Mouse (Mus musculus) midbrain, embryonic 12.5 days (tissue): ENCODE results near the gene Impdh1. TPM values are rescaled to one million over a fixed set of nuclear protein-coding genes. Genes with fewer than 3 reads are reported as not detected.

Experiments
- ATAC-seq: fragments of 200-750 bp; cut with Nextera tagmentation; 2 replicates; pipeline ENCODE4 v1.8.0; 2017; ENCODE audit warnings: low read depth, moderate TSS enrichment, moderate library complexity; ENCODE audit not compliant: low FRiP score
- H3K27ac ChIP-seq: fragments of 300-500 bp; sonication (generic); replicated peaks from 2 replicates; pipeline ENCODE4 v1.5.1; 2016; ENCODE audit warnings: mild to moderate bottlenecking
- H3K27me3 ChIP-seq: fragments of 300-500 bp; sonication (generic); 2 replicates; pipeline ENCODE4 v1.6.1; 2016; ENCODE audit warnings: mild to moderate bottlenecking
- H3K36me3 ChIP-seq: fragments of 300-500 bp; sonication (generic); 2 replicates; pipeline ENCODE4 v1.6.1; 2016
- H3K4me1 ChIP-seq: fragments of 300-500 bp; sonication (generic); 2 replicates; pipeline ENCODE4 v1.6.1; 2016
- H3K4me2 ChIP-seq: fragments of 300-500 bp; sonication (generic); replicated peaks from 2 replicates; pipeline ENCODE4 v1.6.1; 2016; ENCODE audit warnings: mild to moderate bottlenecking, moderate library complexity
- H3K4me3 ChIP-seq: fragments of 300-500 bp; sonication (generic); 2 replicates; pipeline ENCODE4 v1.5.1; 2016; ENCODE audit warnings: mild to moderate bottlenecking
- H3K9ac ChIP-seq: fragments of 300-500 bp; sonication (generic); replicated peaks from 2 replicates; pipeline ENCODE4 v1.6.1; 2016; ENCODE audit warnings: mild to moderate bottlenecking, moderate library complexity
- H3K9me3 ChIP-seq: fragments of 300-500 bp; sonication (generic); 2 replicates; pipeline ENCODE4 v1.6.1; 2016; ENCODE audit warnings: mild to moderate bottlenecking
- WGBS: fragments of 180-500 bp; shearing (Covaris S2); methylation state at CpG from one replicate; pipeline ENCODE4 v1.1.7; 2016; 5-methylcytosine and 5-hydroxymethylcytosine counted together
- polyA plus RNA-seq: library from polyadenylated mRNA; unstranded; fragments of >200 nt; fragmentation: Nextera tagmentation; extraction: Ambion mirVana; gene quantifications from 2 replicates; pipeline ENCODE4 v1.2.1, GENCODE M21; 2016

Gene Impdh1
- 50.2 and 51.6 TPM in 2 replicates for polyA plus RNA-seq

DNA sequence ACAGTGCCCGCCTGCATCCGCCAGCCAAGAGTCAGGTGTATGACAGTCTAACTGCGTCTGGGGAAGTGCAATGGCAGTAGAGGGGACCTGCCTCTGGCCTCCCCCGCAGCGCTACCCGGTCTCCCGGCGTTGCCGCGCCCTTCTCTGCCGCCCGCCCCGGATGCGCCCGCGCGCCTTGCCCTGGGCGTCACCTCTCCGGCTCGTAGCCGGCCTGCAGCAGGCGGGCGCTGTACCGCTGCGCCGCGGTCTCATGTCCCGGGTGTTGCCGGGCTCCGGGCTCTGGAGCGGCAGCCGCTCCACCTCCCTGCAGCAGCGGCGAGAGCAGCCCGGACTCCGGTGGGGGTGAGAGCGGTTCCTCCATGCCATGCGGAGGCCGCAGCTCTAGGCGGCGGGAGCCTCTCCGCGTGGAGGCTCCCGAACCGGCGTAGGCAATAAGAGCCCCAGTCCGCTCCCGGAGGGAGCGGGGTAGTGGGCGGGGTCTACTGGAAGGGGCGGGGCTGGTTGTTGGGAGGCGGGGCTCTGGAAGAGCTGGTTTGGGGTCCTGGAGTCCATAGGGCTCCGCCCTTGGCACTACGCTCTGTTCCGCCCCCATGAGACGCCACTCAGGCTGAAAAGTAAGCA, at the start of gene Impdh1:
Impdh1 (minus strand) TSS at position 484 of the 621 bp plus-strand sequence.
- Histone ChIP-seq H3K4me1 (peaks cover 46% of the 10 kb centered on the region), H3K4me2 (peak within 1 kb of the TSS; percentile 94), H3K36me3 (no peaks in the 10 kb centered on the region), H3K27me3 (peaks cover 21% of the 10 kb centered on the region), H3K9me3 (no peaks in the 10 kb centered on the region), H3K9ac (peak within 1 kb of the TSS; percentile 73), H3K4me3 (peak within 1 kb of the TSS; percentile 73), H3K27ac (0 out of 2 replicates have a peak within 1 kb of the TSS, but pooled peaks have one; percentile 54)
- WGBS = under 1% methylated on average over 56 of the region's 56 CpGs
- ATAC-seq = peak; percentile 62

GRCm38 (mm10) chr6:29264456-29264781, 48.3 kb upstream of the Impdh1 start:
- no peak overlapping the region for H3K4me3 ChIP-seq
- peaks cover 8% of the 10 kb centered on the region; the same call in 1 of the 2 replicates for H3K4me1 ChIP-seq
- H3K9ac ChIP-seq = no peak overlapping the region
- WGBS = 89% methylated on average over 3 of the region's 3 CpGs
- no peak overlapping the region for H3K27ac ChIP-seq
- no peaks in the 10 kb centered on the region for H3K27me3 ChIP-seq
- no peak for ATAC-seq
- H3K36me3 ChIP-seq = no peaks in the 10 kb centered on the region
- no peaks in the 10 kb centered on the region for H3K9me3 ChIP-seq
- no peak overlapping the region for H3K4me2 ChIP-seq

DNA sequence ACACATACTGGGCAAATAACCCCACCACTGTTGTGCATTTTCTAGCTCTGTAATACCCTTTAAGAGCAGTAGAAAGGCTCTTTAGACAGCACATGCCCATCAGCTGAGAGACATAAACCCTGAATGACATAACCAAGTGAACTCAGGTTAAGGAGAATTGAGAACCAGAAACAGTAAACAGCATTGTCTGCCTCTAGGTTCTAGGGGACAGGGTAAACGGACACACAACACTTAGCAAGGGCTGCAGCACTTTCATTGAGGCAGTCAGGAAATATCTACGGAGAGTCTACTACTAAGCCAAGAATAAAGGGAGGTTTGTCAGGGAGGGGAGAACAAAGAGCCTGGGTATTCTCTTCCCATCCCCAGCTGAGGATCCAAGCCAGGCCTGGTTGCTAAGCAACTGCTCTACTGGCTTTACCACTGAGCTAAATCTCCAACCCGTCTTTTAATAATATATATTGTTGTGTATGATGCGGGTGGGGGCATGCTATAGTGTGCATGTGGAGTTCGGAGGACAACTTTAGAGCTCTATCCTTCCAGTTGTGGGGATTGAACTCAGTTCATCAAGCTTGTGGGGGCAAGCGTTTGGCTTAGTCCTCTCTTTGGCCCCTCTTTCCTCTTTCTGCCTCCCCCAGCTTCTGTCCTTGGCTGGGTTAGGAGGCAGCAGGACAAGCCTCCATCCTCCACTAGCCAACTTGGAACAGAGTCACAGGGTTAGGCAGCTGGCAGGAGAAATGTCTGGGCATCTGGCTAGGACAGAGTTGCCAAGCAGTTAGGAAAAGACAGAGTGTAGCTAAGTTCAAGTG, 47.7 kb upstream of the Impdh1 start:
- Histone ChIP-seq H3K27me3 (no peaks in the 10 kb centered on the region), H3K9me3 (no peaks in the 10 kb centered on the region), H3K4me2 (no peak overlapping the region), H3K36me3 (no peaks in the 10 kb centered on the region), H3K9ac (no peak overlapping the region), H3K4me1 (peaks cover 8% of the 10 kb centered on the region; the same call in 1 of the 2 replicates), H3K27ac (peak overlapping the region; percentile 25; the same call in 1 of the 2 replicates), H3K4me3 (no peak overlapping the region)
- ATAC-seq = no peak
- 33% methylated on average over 6 of the region's 6 CpGs for WGBS

DNA sequence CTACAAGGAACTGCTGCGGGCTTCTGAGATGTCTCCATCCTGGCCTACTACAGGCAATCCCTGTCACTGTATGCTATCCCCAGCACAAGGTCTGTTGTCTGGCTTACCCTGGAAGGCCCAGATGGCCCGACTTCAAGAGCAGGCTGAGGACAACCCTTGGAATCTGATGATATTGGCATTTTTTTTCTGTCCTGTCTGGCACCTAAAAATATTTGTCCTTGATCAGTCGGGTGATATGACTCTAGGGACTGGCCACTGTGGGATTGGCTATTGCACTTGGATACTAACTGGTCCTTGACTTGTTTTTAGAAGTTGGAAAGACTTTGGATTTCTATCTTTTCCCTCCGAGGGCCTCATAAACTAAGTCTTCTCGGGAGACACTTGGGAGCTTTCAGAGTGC, 45.7 kb upstream of the Impdh1 start:
- H3K27ac ChIP-seq = no peak overlapping the region
- no peak overlapping the region for H3K4me3 ChIP-seq
- no peaks in the 10 kb centered on the region for H3K27me3 ChIP-seq
- no peak overlapping the region for H3K9ac ChIP-seq
- H3K36me3 ChIP-seq = no peaks in the 10 kb centered on the region
- ATAC-seq = no peak
- 85% methylated on average over 5 of the region's 5 CpGs for WGBS
- no peak overlapping the region for H3K4me2 ChIP-seq
- H3K9me3 ChIP-seq = no peaks in the 10 kb centered on the region
- peaks cover 8% of the 10 kb centered on the region; the same call in 1 of the 2 replicates for H3K4me1 ChIP-seq

DNA sequence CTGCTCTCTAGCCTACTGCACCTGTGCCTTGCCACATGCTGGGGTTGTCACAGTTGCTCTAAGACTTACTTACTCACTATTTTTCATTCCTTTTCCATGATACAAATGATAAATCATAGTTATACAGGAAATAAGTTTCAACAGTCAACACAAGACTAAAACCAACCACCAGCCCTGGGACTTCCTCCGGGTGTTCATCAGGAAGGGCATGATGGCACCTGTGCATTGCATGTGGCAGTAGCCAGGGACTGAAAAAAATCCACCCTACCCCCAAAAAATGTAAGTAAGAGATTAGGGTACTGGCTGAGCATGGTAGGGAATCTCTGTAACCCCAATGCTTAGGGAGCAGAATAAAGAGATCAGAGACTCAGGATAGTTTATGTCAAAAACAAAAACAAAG, 43.3 kb upstream of the Impdh1 start:
- ATAC-seq = no peak
- WGBS = 90% methylated on average over 1 of the region's 1 CpGs

GRCm38 (mm10) chr6:29247072-29247471, 30.9 kb upstream of the Impdh1 start:
- 51% methylated on average over 4 of the region's 4 CpGs for WGBS
- Histone ChIP-seq H3K27ac (no peak overlapping the region), H3K27me3 (no peaks in the 10 kb centered on the region), H3K4me1 (no peaks in the 10 kb centered on the region), H3K36me3 (no peaks in the 10 kb centered on the region), H3K4me2 (no peak overlapping the region), H3K9me3 (no peaks in the 10 kb centered on the region), H3K9ac (no peak overlapping the region), H3K4me3 (no peak overlapping the region)
- ATAC-seq = no peak

More for the DNA sequence above, 43.3 kb upstream of the Impdh1 start:
- no peaks in the 10 kb centered on the region for H3K9me3 ChIP-seq
- no peak overlapping the region for H3K4me3 ChIP-seq
- no peaks in the 10 kb centered on the region for H3K36me3 ChIP-seq
- no peak overlapping the region for H3K9ac ChIP-seq
- peaks cover 8% of the 10 kb centered on the region; the same call in 1 of the 2 replicates for H3K4me1 ChIP-seq
- no peak overlapping the region for H3K27ac ChIP-seq
- H3K27me3 ChIP-seq = no peaks in the 10 kb centered on the region
- no peak overlapping the region for H3K4me2 ChIP-seq

GRCm38 (mm10) chr6:29246585-29246984, 30.4 kb upstream of the Impdh1 start:
- 52% methylated on average over 5 of the region's 5 CpGs for WGBS

DNA sequence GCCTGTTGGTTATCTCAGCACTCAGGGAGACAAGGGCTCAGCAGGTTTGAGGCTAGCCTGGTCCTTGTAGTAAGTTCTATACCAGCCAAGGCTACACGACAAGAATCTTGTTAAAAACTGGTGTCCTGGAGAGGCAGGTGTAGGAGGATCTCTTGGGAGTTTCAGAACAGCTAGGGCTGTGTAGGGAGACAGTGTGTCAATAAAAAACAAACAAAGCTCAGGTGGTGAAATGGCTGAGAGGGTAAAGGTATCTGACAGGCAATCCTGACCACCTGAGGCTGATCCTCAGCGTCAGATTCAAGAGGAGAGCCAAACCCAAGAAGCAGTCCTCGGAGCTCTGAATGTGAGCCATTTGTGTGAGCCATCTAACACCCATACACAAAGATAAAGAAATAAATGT, 30.0 kb upstream of the Impdh1 start:
- Histone ChIP-seq H3K27ac (no peak overlapping the region), H3K4me3 (no peak overlapping the region), H3K9me3 (no peaks in the 10 kb centered on the region), H3K36me3 (no peaks in the 10 kb centered on the region), H3K4me1 (no peaks in the 10 kb centered on the region), H3K4me2 (no peak overlapping the region), H3K9ac (no peak overlapping the region), H3K27me3 (no peaks in the 10 kb centered on the region)
- WGBS = 77% methylated on average over 3 of the region's 3 CpGs
- no peak for ATAC-seq

More at GRCm38 (mm10) chr6:29246585-29246984, 30.4 kb upstream of the Impdh1 start:
- Histone ChIP-seq H3K4me3 (no peak overlapping the region), H3K9ac (no peak overlapping the region), H3K27me3 (no peaks in the 10 kb centered on the region), H3K9me3 (no peaks in the 10 kb centered on the region), H3K4me2 (no peak overlapping the region), H3K36me3 (no peaks in the 10 kb centered on the region), H3K4me1 (no peaks in the 10 kb centered on the region), H3K27ac (no peak overlapping the region)
- ATAC-seq = no peak

DNA sequence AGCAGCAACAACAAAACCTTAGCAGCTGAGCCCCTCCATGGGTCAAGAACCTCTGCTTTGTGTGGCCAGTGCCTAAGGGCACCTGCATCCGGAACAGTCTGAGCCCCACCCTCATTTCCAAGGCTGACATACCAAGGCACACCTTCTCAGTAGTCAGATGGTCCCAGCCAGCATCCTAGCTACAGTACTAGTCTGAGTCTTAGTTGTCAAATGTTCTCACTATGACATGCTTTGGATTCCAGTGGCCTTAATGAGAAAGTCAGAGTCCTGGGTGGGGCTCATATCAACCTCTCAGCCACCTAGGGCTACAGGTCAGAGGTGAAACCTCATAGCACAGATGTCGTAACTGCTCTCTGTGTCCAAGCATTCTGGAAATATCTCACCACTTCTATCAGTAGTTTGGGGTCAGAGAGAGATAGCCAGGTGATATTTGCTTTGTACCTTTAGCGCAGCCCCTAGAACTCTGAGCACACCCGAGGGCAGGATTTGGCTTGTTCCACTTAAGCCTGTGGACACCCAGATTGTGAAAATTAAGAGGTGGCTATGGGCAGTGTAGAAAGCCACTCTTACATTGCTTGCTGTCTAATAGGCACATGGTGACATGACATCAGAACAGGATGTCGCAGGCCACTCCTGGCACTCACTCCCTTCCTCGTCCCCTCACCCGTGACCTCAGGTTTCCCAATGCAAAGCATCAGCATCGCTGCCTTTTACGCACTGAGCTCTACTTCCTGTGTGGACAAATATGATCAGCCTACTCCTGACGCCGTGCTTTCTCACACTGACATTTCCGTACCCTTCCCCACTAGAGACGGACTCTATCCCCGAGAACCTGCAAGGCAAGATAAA, 29.3 kb upstream of the Impdh1 start:
- no peaks in the 10 kb centered on the region for H3K36me3 ChIP-seq

GRCm38 (mm10) chr6:29242265-29242664, 26.1 kb upstream of the Impdh1 start:
- ATAC-seq = no peak
- Histone ChIP-seq H3K9me3 (no peaks in the 10 kb centered on the region), H3K27ac (no peak overlapping the region), H3K4me3 (no peak overlapping the region), H3K4me2 (no peak overlapping the region), H3K36me3 (no peaks in the 10 kb centered on the region), H3K9ac (no peak overlapping the region), H3K4me1 (no peaks in the 10 kb centered on the region), H3K27me3 (no peaks in the 10 kb centered on the region)
- 46% methylated on average over 1 of the region's 1 CpGs for WGBS

More for the DNA sequence above, 29.3 kb upstream of the Impdh1 start:
- ATAC-seq = no peak
- 85% methylated on average over 14 of the region's 14 CpGs for WGBS
- Histone ChIP-seq H3K27me3 (no peaks in the 10 kb centered on the region), H3K4me3 (no peak overlapping the region), H3K9ac (no peak overlapping the region), H3K4me1 (no peaks in the 10 kb centered on the region), H3K4me2 (no peak overlapping the region), H3K27ac (no peak overlapping the region), H3K9me3 (no peaks in the 10 kb centered on the region)

DNA sequence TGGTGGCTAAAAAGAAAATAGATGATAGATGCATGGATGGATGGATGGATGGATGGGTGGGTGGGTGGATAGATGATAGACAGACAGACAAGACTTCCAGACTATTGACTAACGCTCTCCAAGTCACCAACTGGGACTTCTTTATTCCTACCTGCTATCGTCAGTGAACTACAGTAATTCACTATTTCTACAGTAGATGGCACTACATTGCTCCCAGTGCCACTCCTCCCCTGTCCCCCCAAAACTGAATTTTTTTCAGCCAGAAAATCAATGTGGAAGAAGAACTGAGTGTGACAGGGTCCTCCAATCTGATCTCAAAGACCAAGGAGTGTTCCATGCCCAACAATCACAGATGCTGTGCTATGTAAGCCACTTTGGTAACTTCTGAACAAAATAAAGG, 25.5 kb upstream of the Impdh1 start:
- Histone ChIP-seq H3K4me2 (no peak overlapping the region), H3K4me3 (no peak overlapping the region), H3K36me3 (no peaks in the 10 kb centered on the region), H3K27me3 (no peaks in the 10 kb centered on the region), H3K9me3 (no peaks in the 10 kb centered on the region), H3K4me1 (no peaks in the 10 kb centered on the region), H3K9ac (no peak overlapping the region), H3K27ac (no peak overlapping the region)
- no peak for ATAC-seq
- 58% methylated on average over 2 of the region's 2 CpGs for WGBS

- no peaks in the 10 kb centered on the region for H3K4me1 ChIP-seq
- H3K27ac ChIP-seq = no peak overlapping the region
- H3K36me3 ChIP-seq = no peaks in the 10 kb centered on the region
- 31% methylated on average over 2 of the region's 2 CpGs for WGBS
- H3K4me2 ChIP-seq = no peak overlapping the region
- ATAC-seq = 0 out of 2 replicates have a peak, but pooled peaks have one; percentile 34
- H3K9ac ChIP-seq = no peak overlapping the region
- no peak overlapping the region for H3K4me3 ChIP-seq
- no peaks in the 10 kb centered on the region for H3K9me3 ChIP-seq
- H3K27me3 ChIP-seq = no peaks in the 10 kb centered on the region
Observed at GRCm38 (mm10) chr6:29240806-29241205, 24.6 kb upstream of the Impdh1 start.
